Mouse (Mus musculus): ENCODE measurements around the gene Gm10181.
A peak's percentile ranks its signal among the peaks of the same experiment; 100 is the strongest.
"Not testable (repeated sequence)": the region's sequence is repeated elsewhere in the genome, so short reads cannot be mapped to it uniquely, and the experiment has no call there.

Gene Gm10181

DNA sequence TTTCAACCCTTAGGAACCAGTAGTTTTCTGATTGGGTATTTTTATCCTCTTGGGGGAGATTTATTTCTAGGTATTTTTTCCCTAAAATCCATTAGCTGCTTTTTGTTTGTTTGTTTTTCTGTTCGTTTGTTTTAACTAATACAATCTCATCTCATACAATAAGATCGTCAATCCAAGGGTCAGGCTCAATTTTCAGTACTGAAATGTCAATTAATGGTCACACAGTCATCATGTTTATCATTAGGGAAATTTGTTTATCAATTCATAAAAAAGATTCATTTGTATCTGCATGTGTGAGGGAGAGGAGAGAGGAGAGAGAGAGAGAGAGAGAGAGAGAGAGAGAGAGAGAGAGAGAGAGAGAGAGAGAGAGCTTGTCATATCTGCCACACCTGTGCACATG, at the start of gene Gm10181:
Gm10181 (plus strand) TSS at position 301 of the 400 bp plus-strand sequence.
- DNase-seq (ENCODE audit: low spot score), result no peak

GRCm38 (mm10) chr9:25041665-25042064, 47.6 kb upstream of the Gm10181 start:
- peak; percentile 83 for DNase-seq (ENCODE audit: low spot score)

DNA sequence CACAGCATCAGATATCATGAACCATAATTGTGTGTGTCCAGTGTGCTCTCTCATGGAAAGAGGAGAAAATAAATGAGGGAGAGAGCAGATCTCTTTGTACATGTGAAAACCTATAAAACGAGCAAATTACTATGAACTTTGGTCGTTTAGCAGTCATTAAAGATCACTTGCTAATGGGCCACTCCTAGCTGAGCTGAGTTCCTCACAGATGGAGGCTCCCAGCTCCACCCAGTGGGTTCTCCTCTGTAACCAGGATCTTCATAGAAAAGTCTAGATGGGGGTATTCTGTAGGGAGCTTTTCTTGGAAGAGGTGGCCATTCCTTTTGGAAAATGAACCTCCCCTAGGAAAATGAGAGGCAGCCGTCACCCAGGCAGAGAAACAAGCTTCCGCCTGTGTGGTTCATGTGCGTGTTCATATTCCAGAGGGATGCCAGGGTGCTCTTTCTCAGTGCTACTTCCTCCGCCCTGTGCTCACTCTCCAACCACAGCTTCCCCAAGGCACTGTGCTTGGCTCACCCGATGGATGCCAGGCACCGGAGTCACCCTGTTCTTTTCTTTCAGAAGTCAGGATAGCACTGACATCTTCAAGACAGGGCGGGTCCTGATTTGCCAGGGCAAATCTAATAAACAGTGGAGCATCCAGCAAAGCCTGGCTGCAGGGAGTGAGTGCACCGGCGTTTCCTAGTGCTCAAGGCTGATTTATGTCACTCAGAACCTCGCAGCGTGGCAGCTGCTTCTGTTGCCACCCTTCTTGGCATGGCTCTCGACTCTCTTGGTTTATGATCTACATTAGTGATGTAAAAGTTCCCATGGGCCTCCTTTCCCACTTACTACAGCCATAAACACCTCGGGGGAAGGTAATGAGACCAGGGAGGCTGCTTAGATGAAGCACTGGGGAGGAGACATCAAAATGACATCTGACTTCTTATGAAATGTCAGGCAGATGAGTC, 46.8 kb upstream of the Gm10181 start:
- peak; percentile 75 for DNase-seq (ENCODE audit: low spot score)

DNA sequence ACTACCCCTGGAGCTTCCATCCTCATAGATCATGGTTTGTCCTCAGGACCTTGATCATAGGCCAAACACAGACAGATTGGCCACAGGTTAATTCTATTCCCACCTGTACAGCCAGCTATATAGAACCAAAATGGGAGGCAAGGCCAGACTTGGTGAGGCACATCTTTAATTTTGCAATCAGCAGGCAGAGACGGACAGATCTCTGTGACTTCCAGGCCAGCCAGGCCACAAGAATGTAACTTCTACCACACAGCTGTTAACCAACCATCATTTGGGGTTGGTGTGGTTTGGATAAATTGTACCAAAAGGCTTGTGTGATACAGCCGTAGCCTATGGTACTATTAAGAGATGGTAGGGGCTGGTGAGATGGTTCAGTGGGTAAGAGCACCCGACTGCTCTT, 44.9 kb upstream of the Gm10181 start:
- DNase-seq (ENCODE audit: low spot score), result no peak

DNA sequence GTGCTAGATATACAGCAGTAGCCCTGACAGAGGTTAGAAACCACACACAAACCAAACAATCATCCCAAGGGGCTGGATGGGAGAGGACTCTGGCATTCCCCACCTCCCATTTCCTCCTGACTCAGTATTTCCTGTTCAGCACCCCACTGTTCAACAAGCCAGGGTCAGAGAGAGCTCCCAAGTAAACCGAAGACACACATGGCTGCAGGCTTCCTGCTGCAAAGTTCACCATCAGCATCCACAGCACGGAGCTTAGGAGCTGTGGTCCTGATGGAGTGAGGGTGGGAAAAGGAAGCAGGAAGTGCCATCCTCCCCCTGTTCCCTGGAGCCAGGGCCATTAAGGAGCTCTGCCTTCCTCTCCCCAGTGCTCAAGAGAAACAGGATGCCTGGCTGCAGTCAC, 40.9 kb upstream of the Gm10181 start:
- DNase-seq (ENCODE audit: low spot score), result no peak

GRCm38 (mm10) chr9:25048940-25049339, 40.3 kb upstream of the Gm10181 start:
- no peak for DNase-seq (ENCODE audit: low spot score)

DNA sequence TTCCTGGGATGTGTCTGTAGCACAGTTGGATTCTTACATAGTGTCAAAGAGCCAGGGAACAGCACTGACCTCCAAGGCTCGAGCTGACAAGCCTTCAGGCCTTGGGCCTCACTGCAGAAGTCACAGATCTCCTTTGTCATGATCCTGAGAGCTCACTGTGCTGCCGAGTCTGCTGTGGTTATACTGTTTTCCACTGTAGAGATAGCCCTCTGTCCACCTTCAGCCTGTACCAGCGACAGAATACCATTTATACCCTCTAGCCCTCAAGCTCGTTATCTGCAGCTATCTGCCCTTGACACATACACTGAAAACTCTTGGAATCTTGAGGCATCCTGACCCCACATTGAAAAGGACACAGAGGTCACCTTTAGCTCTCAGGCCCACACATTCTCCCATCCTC, 37.3 kb upstream of the Gm10181 start:
- DNase-seq (ENCODE audit: low spot score), result no peak

GRCm38 (mm10) chr9:25055650-25056376, 33.4 kb upstream of the Gm10181 start:
- DNase-seq (ENCODE audit: low spot score), result no peak

- no peak for DNase-seq (ENCODE audit: low spot score)
Observed at GRCm38 (mm10) chr9:25058726-25059125, 30.5 kb upstream of the Gm10181 start.

DNA sequence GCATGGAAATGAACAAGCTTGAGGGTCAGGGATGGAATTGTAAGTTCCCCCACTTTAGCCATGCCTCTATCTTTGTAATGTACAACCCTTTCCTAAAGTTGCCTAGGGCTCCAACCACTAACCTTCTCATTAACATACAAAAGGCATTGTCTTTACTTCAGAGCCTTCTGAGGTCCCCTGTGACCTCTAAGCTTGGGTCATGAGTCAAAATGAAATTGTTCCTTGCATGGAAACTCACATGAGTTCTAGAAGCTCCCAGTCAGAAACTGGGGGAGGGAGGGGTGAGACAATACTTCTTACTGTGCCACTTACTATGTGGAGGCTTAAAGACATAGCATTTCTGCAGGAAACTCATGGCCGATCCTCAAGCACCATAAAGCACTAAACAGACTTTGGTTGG, 16.6 kb upstream of the Gm10181 start:
- DNase-seq (ENCODE audit: low spot score), result no peak

DNA sequence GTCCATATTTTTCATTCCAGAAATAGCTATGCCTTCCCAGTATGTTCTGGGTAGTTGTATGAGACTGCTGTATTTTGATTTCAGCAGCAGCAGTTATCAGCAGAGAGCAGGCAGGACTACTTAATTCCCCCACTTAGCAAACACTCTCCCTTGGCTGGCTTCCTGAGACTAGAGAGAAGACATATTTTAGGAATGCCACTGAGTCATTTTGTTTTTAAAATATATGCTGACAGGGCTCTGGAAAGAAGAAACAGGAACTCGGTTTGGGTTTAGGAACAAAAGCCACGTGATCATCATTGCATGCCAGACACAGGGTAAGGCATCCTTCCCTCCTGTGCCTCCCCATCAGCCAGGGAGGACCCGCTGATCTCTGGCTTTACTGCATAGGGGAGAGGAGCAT, 13.2 kb upstream of the Gm10181 start:
- DNase-seq (ENCODE audit: low spot score), result no peak

- no peak for DNase-seq (ENCODE audit: low spot score)
Observed at GRCm38 (mm10) chr9:25076505-25076904, 12.7 kb upstream of the Gm10181 start.

DNA sequence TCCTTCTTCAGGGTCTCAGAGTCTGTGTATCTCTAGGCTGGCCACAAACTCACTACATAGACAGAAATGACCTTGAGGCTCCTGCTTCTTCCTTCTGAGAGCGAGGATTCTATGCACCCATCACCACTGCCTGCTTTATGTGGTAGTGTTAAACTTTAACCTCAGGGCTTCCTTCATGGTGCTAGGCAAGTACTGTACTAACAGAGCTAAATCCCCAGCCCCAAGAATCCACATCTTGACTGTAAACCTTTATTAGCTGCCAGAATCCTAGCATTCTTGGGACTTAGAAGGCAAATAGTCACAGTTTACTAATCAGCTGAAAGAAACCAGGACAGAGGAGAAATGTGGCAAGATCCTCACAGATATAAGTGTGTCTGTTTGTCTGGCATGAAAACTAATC, 1.6 kb downstream of the Gm10181 start:
- no peak for DNase-seq (ENCODE audit: low spot score)

GRCm38 (mm10) chr9:25102881-25103280, 13.7 kb downstream of the Gm10181 start:
- no peak for DNase-seq (ENCODE audit: low spot score)

GRCm38 (mm10) chr9:25104638-25105037, 15.4 kb downstream of the Gm10181 start:
- peak; percentile 66 for DNase-seq (ENCODE audit: low spot score)

DNA sequence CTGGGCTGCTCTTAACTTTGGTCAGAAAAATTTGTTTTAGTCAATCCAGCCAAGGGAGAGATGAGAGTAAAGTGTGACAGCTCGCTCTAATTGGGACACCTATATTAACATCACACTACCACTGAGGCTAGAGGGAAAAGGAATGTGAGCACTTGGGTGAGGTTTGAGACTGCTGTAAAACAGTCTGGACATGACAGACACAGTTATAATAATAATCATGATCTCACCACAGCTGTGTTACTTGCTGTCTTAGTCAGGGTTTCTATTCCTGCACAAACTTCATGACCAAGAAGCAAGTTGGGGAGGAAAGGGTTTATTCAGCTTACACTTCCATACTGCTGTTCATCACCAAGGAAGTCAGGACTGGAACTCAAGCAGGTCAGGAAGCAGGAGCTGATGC, 34.4 kb downstream of the Gm10181 start:
- not testable (repeated sequence) for DNase-seq (ENCODE audit: low spot score)

DNA sequence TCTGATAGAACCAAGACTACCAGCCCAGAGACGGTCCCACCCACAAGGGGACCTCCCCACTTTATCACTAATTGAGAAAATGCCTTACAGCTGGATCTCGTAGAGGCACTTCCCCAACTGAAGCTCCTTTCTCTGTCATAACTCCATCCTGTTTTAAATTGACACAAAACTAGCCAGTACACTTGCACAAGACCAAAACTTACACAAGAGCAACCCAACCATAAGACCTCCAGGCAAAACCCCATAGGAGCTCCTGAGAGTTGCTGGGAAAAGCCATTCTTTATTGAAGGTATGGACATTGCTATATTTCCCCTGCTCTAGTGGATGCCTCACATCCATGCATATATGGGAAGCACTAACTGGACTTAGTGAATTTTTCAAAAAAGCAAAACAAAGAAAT, 34.8 kb downstream of the Gm10181 start:
- DNase-seq (ENCODE audit: low spot score), result no peak

GRCm38 (mm10) chr9:25132253-25132652, 43.0 kb downstream of the Gm10181 start:
- no peak for DNase-seq (ENCODE audit: low spot score)

DNA sequence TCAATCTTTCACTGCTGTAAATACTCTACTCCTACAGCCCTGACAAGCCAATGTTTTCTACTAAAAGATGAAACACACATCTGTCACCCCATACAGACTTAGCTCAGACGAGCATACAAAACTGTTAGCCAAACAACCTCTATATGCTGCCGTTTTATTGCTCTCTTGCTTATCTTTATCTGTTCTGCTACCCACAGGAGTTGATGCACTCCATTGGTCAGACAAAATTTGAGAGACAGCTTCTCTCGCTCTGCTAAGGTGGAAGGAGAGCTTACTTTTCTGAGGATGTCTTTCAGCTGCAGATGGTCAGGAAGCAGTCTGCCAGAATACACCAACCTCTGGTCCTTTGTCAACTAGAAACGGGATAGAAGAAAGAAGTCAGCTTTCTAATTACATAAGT, 43.7 kb downstream of the Gm10181 start:
- DNase-seq (ENCODE audit: low spot score), result no peak

DNA sequence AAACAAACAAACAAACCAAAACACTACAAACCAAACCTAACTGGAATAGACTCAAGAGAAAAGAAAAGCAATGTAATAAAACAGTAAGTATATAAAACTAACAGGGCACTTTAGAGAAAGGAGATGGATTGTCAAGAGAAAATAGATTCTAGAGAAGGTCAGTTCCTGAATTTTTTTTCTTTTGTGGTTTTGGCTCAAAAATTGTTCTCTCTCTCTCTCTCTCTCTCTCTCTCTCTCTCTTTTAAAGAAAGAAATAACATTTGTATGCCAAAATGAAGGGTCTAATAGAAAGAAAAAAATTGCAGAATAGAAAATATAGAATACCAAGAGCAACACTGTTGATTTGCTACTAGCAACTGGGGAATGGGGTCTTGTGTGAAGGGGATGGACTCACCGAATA, 49.7 kb downstream of the Gm10181 start:
- no peak for DNase-seq (ENCODE audit: low spot score)

Measured in MN1 (cell line).